Mouse (Mus musculus): ENCODE measurements around the gene 1700056E22Rik. TPM values are rescaled to one million over a fixed set of nuclear protein-coding genes. Genes with fewer than 3 reads are reported as not detected.

Gene 1700056E22Rik
- polyA plus RNA-seq, 1 experiment from 2014 or later = 1.5 TPM

Other genes starting within 250 kb of the 1700056E22Rik start
- 13.1 and 14.1 TPM in 2 replicates for gene Dusp10, start 21.0 kb downstream of the 1700056E22Rik start, polyA plus RNA-seq (2015; fragmentation: Nextera tagmentation; extraction: Ambion mirVana)